Mouse (Mus musculus) thymus, adult 2 months (tissue): ENCODE results near the gene Clcf1.

ENCODE experiments used
- CTCF ChIP-seq: fragments of 200-500 bp; IDR thresholded peaks from 2 replicates; pipeline ENCODE4 v1.5.1; 2012; ENCODE audit warnings: mild to moderate bottlenecking, control low read depth, low read length, moderate library complexity, borderline replicate concordance; ENCODE audit not compliant: control insufficient read depth, poor library complexity, insufficient read depth; ENCODE audit errors: extremely low read depth
- POLR2A ChIP-seq: fragments of 200-500 bp; IDR thresholded peaks from 2 replicates; pipeline ENCODE4 v1.6.1; 2012; ENCODE audit warnings: mild to moderate bottlenecking, low read length, control low read depth, moderate library complexity; ENCODE audit not compliant: control insufficient read depth, poor library complexity, insufficient read depth; ENCODE audit errors: extremely low read depth

- TF ChIP-seq CTCF (no peak), POLR2A (no peak)
Observed at GRCm38 (mm10) chr19:4166678-4167476, 47.2 kb upstream of the Clcf1 start.
